Mouse (Mus musculus) liver, embryonic 14.5 days (tissue): Measurements from ENCODE around the gene Evx2. TPM values are rescaled to one million over a fixed set of nuclear protein-coding genes. Genes with fewer than 3 reads are reported as not detected.

Experiments
- ATAC-seq: fragments of 200-750 bp; cut with Nextera tagmentation; 2 replicates; pipeline ENCODE4 v1.8.0; 2017; ENCODE audit warnings: moderate number of reproducible peaks, mild to moderate bottlenecking, moderate library complexity; ENCODE audit not compliant: insufficient read depth
- DNase-seq, 3 experiments: peaks; one replicate each; pipeline ENCODE4 v3.0.0-alpha.2; 2012 to 2013; ENCODE audit warnings: low read depth in 3 of 3, low spot score in 3 of 3
- H3K27ac ChIP-seq: fragments of 300-500 bp; sonication (generic); 2 replicates; pipeline ENCODE4 v1.5.1; 2014; ENCODE audit warnings: moderate library complexity, mild to moderate bottlenecking, control low read depth, inconsistent platforms
- H3K27me3 ChIP-seq: fragments of 300-500 bp; sonication (generic); 2 replicates; pipeline ENCODE4 v1.6.1; 2014; ENCODE audit warnings: mild to moderate bottlenecking, low read length, moderate library complexity; ENCODE audit not compliant: control insufficient read depth, insufficient read depth
- H3K36me3 ChIP-seq: fragments of 300-500 bp; sonication (generic); replicated peaks from 2 replicates; pipeline ENCODE4 v1.6.1; 2014; ENCODE audit warnings: low read depth; ENCODE audit not compliant: control insufficient read depth, insufficient read depth
- H3K4me1 ChIP-seq, 2 experiments: fragments of 200-500 bp in 1 of 2; fragments of 300-500 bp in 1 of 2; sonication (generic) in 1 of 2; replicated peaks; 2 replicates each; pipeline ENCODE4 v1.6.1; 2012 to 2014; ENCODE audit warnings: antibody characterized with exemption in 1 of 2, inconsistent platforms in 1 of 2, low read length in 1 of 2; ENCODE audit not compliant: control insufficient read depth in 2 of 2, insufficient read depth in 2 of 2
- H3K4me2 ChIP-seq: fragments of 300-500 bp; sonication (generic); 2 replicates; pipeline ENCODE4 v1.6.1; 2014; ENCODE audit warnings: low read depth, mild to moderate bottlenecking, control low read depth, moderate library complexity
- H3K4me3 ChIP-seq, 2 experiments: fragments of 200-500 bp in 1 of 2; fragments of 300-500 bp in 1 of 2; sonication (generic) in 1 of 2; 2 replicates each; pipeline ENCODE4 v1.5.1; 2012 to 2014; ENCODE audit warnings: low read depth in 2 of 2, low read length in 2 of 2, mild to moderate bottlenecking in 2 of 2, control low read depth in 1 of 2, inconsistent platforms in 1 of 2, moderate library complexity in 1 of 2; ENCODE audit not compliant: insufficient read depth in 1 of 2
- H3K9ac ChIP-seq: fragments of 300-500 bp; sonication (generic); replicated peaks from 2 replicates; pipeline ENCODE4 v1.6.1; 2014; ENCODE audit warnings: mild to moderate bottlenecking, control low read depth, moderate library complexity
- H3K9me3 ChIP-seq: fragments of 300-500 bp; sonication (generic); 2 replicates; pipeline ENCODE4 v1.6.1; 2016; ENCODE audit warnings: low read length, mixed read lengths; ENCODE audit not compliant: control insufficient read depth
- CTCF ChIP-seq: IDR thresholded peaks from 2 replicates; pipeline ENCODE4 v1.5.1; 2016; ENCODE audit warnings: antibody characterized with exemption, low read depth, control low read depth
- EP300 ChIP-seq: IDR thresholded peaks from 2 replicates; pipeline ENCODE4 v1.6.1; 2016; ENCODE audit warnings: antibody characterized with exemption, low read depth
- WGBS: fragments of 180-500 bp; shearing (Covaris S2); extraction: QIAGEN DNeasy Blood & Tissue Kit; methylation state at CpG from one replicate; pipeline ENCODE4 v1.1.7; 2014; ENCODE audit not compliant: insufficient replicate concordance; 5-methylcytosine and 5-hydroxymethylcytosine counted together
- polyA plus RNA-seq, 2 experiments: library from polyadenylated mRNA; depleted of rRNA in 1 of 2; stranded (reverse) in 1 of 2; unstranded in 1 of 2; fragments of >200 nt; fragmentation: Nextera tagmentation in 1 of 2; extraction: Ambion mirVana in 1 of 2; gene quantifications; 2 replicates each; pipeline versions ENCODE4 v1.2.1 to v1.2.3; 2012 to 2014

The Evx2 gene
- polyA plus RNA-seq, 2 experiments: 0.02 TPM; not detected in 1

DNA sequence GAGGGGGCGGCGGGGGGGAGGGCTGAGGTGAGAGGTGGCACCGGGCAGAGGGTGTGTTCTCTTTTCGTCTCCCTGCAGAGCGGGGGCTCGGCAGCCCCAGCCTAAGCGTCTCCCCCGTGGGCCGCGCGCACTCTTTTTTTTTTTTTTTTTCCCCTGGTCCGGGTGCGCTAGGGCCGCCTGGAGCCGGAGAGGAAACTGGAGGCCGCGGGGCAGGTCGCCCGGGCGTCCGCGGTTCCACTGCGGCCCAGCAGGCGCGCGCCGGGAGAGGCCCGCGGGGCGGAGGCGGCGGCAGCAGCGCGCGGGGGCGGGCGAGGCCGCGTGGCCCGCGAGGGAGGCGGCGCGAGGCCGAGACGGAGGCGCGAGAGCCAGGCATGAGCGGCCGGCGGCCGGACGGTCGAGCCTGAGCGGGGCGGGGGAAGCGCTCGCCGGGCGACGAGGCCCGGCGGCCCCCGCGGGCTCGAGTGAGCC, 45.7 kb upstream of the Evx2 start:
- peak overlapping the region in 1 of 2 experiments; percentile 11; a peak in 2 of 4 replicates for H3K4me3 ChIP-seq
- TF ChIP-seq EP300: no peak
- no peak for TF ChIP-seq CTCF
- peak overlapping the region; percentile 47 for H3K4me2 ChIP-seq
- H3K36me3 ChIP-seq: no peaks in the 10 kb centered on the region
- H3K4me1 ChIP-seq: no peaks in the 10 kb centered on the region
- peaks cover 96% of the 10 kb centered on the region for H3K27me3 ChIP-seq
- no peak overlapping the region for H3K27ac ChIP-seq
- ATAC-seq (no peak), DNase-seq (no peak)
- no peaks in the 10 kb centered on the region for H3K9me3 ChIP-seq
- WGBS: under 1% methylated on average over 45 of the region's 66 CpGs
- no peak overlapping the region for H3K9ac ChIP-seq

DNA sequence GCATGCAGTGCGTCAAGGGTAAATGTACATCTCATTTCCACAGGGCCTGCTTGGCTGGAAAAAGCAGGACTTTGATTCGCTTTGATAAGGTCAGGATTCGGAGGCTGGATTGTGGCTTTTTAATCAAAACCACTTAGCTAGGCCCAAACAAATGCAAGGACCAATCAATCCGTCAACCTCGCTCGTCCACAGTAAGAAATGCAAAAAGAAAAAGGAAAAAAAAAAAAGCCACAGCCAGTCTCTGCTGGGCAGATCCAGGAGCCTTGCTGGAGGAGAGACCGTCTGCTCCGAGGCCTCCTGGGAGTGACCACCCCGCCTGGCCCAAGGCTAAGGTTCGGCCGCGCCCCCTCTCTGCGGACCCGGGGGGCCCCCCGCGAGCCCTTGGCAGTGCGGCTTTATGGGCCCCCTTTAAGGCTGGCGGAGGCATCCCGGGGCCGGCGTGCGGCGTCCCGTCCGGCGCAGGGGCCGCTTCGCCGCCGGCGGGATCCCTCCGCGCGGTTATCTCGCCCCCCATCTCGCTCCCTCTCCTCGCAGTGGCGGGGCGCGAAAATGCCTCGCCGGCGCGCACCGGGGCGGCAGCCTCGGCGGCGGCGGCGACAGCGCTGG, 45.1 kb upstream of the Evx2 start, which contains the start of gene Hoxd8:
Gene Hoxd8, plus strand, starts transcription at position 223 of the 606 bp plus-strand sequence.
- H3K27ac ChIP-seq: no peak within 1 kb of the TSS
- no peaks in the 10 kb centered on the region for H3K36me3 ChIP-seq
- DNase-seq (no peak), ATAC-seq (no peak)
- peak within 1 kb of the TSS in 1 of 2 experiments; percentile 11; a peak in 2 of 4 replicates for H3K4me3 ChIP-seq
- H3K4me1 ChIP-seq: no peaks in the 10 kb centered on the region
- no peaks in the 10 kb centered on the region for H3K9me3 ChIP-seq
- TF ChIP-seq EP300 (no peak), CTCF (no peak)
- H3K4me2 ChIP-seq: peak within 1 kb of the TSS; percentile 47
- no peak within 1 kb of the TSS for H3K9ac ChIP-seq
- WGBS: under 1% methylated on average over 44 of the region's 52 CpGs
- peaks cover 96% of the 10 kb centered on the region for H3K27me3 ChIP-seq

DNA sequence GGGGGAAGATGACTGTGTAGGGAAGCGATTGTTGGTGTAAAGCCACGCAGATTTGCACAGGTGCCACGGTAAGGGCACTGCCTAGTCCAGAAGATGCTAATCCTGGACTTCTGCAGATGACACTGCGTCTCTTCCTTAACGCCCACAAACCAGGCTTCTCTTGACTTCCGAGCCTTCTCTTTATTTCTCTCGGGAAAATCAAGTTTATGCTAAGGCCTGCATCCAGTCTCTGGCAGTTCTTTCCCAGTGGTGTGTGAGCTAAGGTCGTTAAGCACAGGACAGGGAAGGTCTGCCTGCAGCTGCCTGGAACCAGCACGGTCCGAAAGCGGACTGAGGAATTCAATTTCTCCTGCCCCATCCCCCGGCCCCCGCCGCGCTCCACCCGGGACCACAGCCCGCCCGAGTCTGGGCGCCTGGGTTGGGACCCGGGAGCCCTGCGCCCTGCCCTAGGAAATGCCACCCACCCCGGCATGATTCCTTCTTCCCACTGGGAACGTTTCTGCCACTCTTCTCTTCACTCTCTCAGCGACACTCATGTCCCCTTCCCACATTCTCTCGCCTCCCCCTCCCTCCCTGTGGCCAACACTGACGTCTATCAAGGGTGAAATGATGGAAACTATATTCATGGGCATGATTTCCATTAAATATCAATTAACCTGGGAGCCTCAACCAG, 44.5 kb upstream of the Evx2 start:
- H3K9ac ChIP-seq: no peak overlapping the region
- peaks cover 96% of the 10 kb centered on the region for H3K27me3 ChIP-seq
- H3K4me3 ChIP-seq: no peak overlapping the region
- DNase-seq: no peak
- H3K36me3 ChIP-seq: no peaks in the 10 kb centered on the region
- WGBS: 3% methylated on average over 26 of the region's 26 CpGs
- no peak for ATAC-seq
- TF ChIP-seq EP300 (no peak), CTCF (no peak)
- no peak overlapping the region for H3K27ac ChIP-seq
- H3K9me3 ChIP-seq: no peaks in the 10 kb centered on the region
- no peaks in the 10 kb centered on the region for H3K4me1 ChIP-seq
- H3K4me2 ChIP-seq: no peak overlapping the region

DNA sequence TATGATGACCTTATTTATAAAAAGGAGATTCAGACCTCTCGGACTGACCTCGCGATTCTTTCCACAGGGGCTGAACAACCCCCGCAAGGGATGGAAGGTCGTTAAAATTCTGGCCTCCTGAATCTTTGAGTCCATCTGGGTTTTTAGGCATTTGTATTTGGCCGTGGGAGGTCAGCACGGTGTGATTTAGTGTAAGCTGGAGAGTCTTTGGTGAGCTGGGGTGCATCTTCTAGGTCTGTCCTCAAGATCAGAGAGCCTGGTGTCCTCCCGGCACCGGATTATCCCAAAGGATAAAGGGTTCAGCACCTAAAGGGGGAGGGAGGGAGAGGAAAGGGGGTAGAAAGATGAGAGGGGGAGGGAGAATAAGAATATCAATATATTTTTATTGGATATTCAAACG, 44.0 kb upstream of the Evx2 start:
- no peaks in the 10 kb centered on the region for H3K36me3 ChIP-seq
- WGBS: 15% methylated on average over 10 of the region's 10 CpGs
- no peak for TF ChIP-seq CTCF
- TF ChIP-seq EP300: no peak
- H3K4me1 ChIP-seq: no peaks in the 10 kb centered on the region
- H3K9ac ChIP-seq: no peak overlapping the region
- ATAC-seq (no peak), DNase-seq (no peak)
- H3K27me3 ChIP-seq: peaks cover 96% of the 10 kb centered on the region
- H3K4me3 ChIP-seq: no peak overlapping the region
- no peak overlapping the region for H3K4me2 ChIP-seq
- no peaks in the 10 kb centered on the region for H3K9me3 ChIP-seq
- H3K27ac ChIP-seq: no peak overlapping the region

DNA sequence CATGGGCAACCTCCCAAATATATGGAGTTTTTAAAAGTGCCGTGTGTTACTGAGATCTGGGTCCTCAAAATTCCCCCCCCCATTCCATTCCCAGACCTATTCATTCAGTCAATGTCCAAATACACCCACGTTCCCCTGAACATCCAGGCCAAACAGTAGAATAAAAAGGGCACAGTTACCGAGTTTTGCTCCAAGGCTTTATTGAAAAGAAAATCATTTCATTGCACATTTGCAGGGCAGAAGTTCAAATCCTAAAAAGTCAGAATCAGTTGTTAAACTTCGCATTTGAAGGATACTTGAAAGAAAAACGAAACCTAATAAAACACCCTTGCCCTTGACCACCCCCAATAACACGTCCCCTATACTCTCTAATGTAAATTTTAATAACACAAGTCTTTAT, 43.5 kb upstream of the Evx2 start:
- no peak for TF ChIP-seq CTCF
- no peak for TF ChIP-seq EP300
- ATAC-seq (no peak), DNase-seq (no peak)
- WGBS: 27% methylated on average over 6 of the region's 6 CpGs
- Histone ChIP-seq H3K9me3 (no peaks in the 10 kb centered on the region), H3K36me3 (no peaks in the 10 kb centered on the region), H3K4me2 (no peak overlapping the region), H3K4me1 (no peaks in the 10 kb centered on the region), H3K27me3 (peaks cover 98% of the 10 kb centered on the region), H3K27ac (no peak overlapping the region), H3K9ac (no peak overlapping the region), H3K4me3 (no peak overlapping the region)
